Mouse (Mus musculus) lung, postnatal 10 days (tissue): Measurements from ENCODE around the gene Kcnk15.

Experiments
- DNase-seq: peaks from one replicate; pipeline ENCODE4 v3.0.0; 2021

The Kcnk15 gene

DNA sequence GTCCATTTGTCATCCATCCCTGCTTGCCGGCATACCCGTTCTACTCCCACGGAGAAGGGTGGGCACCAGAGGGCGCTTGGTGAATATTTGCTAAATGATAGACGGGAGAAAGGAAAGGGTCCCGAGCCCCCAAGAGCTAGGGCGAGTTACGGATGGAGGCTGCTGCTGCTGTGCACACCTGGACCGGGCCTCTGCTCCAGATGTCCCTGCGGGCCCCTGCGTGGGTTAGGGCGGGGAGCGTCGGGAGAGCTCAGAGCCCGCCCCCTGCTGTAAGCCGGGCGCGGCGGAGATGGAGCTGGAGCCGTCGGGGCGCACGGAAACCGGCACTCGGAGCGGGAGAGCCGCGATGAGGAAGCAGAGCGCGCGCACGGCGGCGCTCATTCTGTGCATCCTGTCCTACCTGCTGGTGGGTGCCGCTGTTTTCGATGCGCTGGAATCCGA, at the start of gene Kcnk15:
Gene Kcnk15 (plus strand): TSS at position 191 of the 441 bp plus-strand sequence.
- DNase-seq, result peak; percentile 29

- DNase-seq, result no peak
These were observed 49.6 kb upstream of the Kcnk15 start for GRCm38 (mm10) chr2:163803838-163804237.

DNA sequence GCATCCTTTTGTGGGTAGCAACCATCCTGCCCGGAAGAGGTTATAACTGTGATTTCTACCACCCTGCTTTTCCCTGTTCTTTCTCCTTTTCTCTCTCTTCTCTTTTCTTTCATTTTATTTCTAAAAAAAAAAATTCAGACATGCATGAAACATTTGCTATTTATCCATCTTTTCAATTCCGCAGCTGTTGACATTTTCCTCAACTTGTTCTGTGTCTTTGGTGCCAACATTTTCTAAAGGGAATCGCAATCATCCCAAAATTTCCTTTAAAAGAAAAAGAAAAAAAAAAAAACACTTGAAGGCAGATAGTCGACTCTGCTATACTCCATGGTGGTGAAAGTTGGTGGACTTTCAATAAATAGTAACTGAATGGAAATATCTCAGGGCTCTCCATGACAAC, 44.3 kb upstream of the Kcnk15 start:
- no peak for DNase-seq

GRCm38 (mm10) chr2:163809704-163810103, 43.7 kb upstream of the Kcnk15 start:
- DNase-seq, result peak; percentile 73

DNA sequence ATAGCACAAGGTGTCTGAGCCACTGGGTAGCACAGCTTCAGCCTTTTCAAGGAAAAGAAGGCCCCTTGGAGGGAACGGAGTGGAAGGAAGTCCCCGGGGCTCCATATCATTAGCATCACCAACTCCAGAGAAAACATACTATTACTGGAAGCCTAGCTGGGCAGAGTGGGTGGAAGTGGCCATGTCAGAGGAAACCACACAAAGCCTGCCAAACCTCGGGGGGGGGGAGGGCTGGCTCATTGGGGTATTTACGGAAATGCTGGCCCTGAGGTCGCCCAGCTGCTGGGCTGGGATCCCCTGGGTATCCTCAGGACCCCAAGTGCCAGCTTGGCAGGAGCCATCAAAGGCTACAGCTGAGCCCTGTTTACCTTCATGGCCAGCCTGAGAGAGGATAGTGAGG, 40.4 kb upstream of the Kcnk15 start:
- no peak for DNase-seq

DNA sequence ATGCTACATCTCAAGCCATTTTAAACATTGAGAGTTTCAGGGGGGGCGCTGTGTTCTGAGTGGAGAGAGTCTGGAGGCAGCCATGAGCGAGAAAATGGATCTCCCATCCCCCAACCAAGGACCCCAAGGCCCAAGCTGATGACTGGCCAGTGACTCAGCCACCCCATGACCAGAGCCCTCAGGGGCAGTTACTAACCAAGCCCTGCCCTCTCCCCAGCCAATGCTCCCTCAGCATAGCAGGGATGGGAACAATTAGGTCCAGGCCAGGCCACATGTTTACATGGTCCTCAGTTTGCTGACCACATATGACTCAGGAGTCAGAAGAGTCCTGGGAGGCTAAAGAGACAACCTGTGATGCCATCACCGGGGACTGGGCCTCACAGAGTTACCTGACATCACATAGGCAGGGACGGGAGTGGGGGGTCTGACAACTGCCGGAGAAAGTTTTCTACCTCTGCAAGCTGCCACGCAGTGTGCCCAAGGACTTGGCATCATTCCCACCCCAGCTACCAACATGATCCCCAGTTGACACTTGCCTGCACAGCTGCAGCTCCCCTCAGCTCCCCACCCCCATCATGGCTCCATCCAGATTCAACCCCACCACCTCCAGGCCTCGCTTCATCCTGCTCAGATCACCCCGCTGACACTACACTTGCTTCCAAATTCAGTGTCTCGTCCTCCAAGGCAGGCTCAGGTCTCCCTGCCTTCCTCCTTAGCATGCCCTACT, 38.5 kb upstream of the Kcnk15 start:
- no peak for DNase-seq

DNA sequence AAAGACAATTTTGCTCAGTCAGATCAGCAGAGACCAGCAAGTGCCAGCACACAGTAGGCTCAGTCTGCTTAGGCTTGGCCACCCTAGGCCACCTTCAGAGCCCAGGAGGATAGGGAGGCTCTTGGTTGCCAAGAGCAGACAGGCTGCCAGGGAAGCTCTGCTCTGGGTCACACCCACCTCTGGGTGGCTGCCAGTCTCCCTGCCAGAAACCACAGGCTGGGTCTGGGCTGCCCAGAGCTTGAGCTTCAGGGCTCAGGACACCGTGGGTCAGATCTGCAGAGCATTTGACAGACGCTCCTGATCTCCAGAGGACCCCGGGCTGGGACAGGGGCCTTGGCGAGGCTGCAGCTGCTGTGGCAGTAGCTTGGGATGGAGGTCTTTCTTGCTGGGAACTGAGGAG, 32.8 kb upstream of the Kcnk15 start, which contains the start of gene Ccn5:
Gene Ccn5 (plus strand): TSS at position 255 of the 400 bp plus-strand sequence.
- peak; percentile 78 for DNase-seq

DNA sequence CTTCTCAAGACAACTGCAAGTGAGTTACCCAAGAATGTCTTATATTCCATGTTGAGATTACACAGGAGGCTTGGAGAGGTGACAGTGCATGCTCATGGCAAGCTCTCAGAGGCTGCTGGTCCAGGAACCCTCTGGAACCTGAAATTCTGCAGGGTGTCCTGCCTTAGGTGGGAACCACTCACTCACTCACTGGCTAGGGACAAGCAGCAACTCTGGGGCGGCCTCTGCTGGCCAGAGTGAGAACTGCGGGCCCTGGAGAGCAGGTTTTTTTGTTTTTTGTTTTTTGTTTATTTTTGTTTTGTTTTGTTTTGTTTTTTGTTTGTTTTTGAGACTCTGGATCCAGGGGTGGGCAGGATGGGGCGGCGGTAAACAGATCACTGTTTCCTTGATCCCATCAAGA, 30.2 kb upstream of the Kcnk15 start:
- DNase-seq, result peak; percentile 67

DNA sequence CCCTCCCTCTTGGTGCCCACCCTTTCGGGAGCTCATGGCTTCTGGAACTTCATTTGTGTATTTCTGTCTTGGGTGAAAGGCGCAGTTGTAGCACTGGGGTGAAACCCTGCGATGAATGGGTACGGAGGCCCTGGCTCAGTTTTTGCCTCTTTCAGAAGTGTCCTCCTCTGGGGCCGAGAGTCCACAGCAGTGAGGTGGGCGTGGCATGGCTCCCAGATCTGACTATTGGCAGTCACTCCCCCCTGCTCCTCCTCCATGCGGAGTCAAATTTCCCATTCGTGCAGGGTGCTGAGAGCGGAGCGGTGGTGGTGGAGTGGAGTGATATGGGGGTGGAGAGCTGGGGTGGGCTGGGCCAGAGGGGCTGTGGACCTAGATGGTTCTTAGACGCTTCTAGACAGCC, 29.7 kb upstream of the Kcnk15 start:
- DNase-seq, result peak; percentile 72

DNA sequence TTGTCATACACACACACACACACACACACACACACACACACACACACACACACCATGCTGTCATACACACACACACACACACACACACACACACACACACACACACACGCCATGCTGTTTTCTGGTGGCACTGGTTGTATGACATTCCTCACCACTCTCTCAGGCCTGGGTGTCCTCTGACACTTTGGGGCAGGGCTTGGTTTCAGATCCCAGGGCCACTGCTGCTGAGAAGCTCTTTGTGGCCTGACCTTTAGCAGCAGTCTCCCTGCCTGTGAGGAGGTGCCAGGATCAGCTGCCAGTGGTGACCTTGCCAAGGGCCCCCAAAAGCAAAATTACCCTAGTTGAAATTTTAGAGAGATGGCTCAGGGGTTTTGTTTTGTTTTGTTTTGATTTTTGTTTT, 27.6 kb upstream of the Kcnk15 start:
- DNase-seq, result no peak

GRCm38 (mm10) chr2:163826494-163826893, 27.0 kb upstream of the Kcnk15 start:
- DNase-seq, result peak; percentile 34

- no peak for DNase-seq
These were observed 22.3 kb upstream of the Kcnk15 start for GRCm38 (mm10) chr2:163831163-163831562.

DNA sequence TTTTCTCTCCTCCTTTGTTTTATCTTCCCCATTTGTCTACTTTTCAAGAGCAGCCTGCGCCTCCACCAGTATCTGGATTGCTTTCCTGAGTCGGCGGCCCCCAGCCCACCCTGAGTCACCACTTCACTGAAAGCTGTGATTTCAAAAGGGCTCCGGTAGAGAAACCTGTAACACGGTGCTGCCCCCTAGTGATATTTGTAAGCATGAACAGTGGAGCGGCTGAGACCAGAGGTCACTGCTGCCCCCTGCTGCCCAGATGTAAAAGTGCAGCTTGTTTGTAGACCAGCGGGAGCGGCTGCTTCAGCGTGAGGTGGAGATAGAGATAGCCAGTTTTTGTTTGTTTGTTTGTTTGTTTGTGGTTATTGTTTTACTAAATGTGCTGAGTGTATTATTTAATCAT, 15.4 kb upstream of the Kcnk15 start:
- peak; percentile 88 for DNase-seq

- peak; percentile 74 for DNase-seq
These were observed 13.9 kb upstream of the Kcnk15 start for GRCm38 (mm10) chr2:163839519-163839918.

DNA sequence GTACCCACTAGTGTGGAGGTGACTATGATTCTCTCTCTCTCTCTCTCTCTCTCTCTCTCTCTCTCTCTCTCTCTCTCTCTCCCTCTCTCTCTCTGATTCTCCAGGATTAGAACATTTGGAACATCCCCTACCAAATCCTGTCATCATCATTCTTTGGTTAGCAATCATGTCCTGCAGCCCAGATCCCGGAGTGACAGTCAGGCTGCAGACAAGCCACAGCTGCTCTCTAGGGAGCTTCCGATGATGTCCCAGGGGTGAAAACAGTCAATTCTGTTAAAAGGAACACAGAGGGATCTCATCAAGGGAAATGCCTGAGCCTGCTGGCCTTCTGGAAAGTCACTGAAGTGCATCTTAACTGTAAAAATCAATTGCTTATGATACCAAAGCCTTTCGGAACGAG, 11.4 kb upstream of the Kcnk15 start:
- peak; percentile 51 for DNase-seq

- DNase-seq, result no peak
These were observed 3.8 kb downstream of the Kcnk15 start for GRCm38 (mm10) chr2:163857233-163857632.

- DNase-seq, result no peak
These were observed 5.0 kb downstream of the Kcnk15 start for GRCm38 (mm10) chr2:163858254-163858947.

GRCm38 (mm10) chr2:163865311-163865710, 11.9 kb downstream of the Kcnk15 start:
- no peak for DNase-seq

GRCm38 (mm10) chr2:163866061-163866460, 12.6 kb downstream of the Kcnk15 start:
- no peak for DNase-seq

DNA sequence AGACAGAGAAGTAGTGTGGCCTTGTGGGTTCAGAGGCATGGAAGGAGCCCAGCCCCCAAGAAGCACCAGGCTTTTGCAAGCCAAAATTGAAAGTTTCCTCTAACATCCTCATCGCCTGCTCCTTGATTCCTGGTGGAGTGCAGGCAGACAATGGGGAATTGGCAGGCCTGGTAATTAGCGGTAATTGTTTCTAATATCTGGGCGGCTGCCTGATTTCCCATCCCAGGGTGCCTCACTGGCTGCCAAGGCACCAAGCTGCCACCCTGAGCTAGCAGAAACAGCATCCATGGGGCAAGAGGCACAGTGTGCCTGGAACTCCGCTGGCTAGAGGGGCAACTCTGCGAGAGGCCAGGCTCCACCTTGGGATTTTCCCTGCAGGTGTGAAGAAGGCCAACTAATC, 16.3 kb downstream of the Kcnk15 start:
- no peak for DNase-seq

DNA sequence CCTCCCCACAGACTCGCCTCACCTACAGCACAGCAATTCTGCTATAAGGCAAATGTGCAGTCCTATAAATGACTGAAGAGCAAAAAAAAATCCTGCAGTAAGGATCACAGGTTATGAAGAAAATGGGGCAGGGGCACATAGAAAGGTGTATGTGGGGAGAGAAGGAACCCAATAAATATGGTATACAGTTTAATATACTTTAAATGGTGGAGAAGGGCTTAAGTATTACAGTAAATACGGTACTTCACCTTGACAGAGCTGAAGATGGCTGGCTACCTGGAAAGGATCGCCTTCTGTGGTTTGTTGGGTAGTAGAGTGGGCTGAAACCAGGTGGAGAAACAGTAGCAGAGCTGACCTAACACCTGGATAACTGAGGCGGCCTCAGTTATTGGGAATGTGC, 17.8 kb downstream of the Kcnk15 start:
- DNase-seq, result no peak

DNA sequence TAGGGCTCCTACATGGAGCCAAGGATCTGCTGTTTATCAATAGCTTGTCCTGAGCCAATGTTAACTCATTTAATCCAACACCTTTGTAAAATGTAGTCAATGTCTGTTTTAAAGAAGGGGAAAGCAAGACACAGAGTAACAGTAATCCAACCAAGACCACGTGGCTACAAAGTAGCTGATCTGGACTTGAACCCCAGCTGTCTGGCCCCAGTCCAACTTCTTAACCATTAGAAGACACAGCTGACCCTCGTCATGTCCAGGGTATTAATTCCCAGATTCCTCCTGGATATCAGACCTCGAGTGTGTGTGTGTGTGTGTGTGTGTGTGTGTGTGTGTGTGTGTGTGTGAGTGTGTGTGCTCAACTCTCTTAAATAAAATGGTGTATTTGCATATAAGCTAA, 18.5 kb downstream of the Kcnk15 start:
- no peak for DNase-seq

DNA sequence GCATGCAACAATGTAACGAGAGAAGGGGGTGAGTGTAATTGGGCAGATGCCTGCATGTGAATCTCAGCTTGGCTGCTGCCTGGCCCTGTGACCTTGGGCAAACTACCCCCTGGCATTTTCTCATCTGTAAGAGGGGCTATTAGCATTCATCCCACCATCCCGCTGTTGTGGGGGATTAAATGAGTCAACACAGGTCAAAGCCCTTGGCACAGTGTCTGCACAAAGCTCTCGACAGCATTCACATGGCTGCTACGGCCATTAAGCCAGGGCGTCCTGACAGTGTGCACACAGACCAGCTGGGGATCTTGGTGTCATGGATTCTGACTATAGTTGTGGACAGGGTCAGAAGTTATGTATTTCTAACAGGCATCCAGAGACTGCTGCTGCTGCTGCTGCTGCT, 21.4 kb downstream of the Kcnk15 start:
- DNase-seq, result no peak

DNA sequence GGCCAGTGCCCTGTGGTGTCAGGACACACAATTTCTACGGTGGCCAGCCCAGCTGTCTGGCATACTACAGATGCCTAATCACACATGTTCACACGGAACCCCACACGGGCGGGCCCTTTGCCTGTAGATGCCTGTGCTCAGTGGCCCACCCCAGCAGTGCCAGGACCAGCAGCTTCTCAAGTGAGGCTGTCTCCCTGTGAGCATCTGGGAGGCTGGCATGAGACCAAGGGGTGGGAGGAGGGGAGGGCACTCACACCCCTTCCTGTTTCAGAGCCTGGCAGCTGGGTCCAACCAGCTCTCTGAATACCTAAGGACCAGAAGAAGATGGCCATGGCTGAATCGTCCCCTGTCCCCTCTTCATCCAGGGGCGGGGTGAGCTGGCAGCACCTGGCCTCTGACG, 22.0 kb downstream of the Kcnk15 start:
- DNase-seq, result peak; percentile 51
